Mouse (Mus musculus): ENCODE results near the gene Hspg2. TPM values are rescaled to one million over a fixed set of nuclear protein-coding genes. Genes with fewer than 3 reads are reported as not detected.

The Hspg2 gene
- polyA plus RNA-seq, 1 experiment: 0.26 TPM

- peaks cover 3% of the 10 kb centered on the region for H3K4me1 ChIP-seq (ENCODE audit: control insufficient read depth)
- peaks cover 99% of the 10 kb centered on the region for H3K36me3 ChIP-seq (ENCODE audit: control insufficient read depth)
- no peaks in the 10 kb centered on the region for H3K9me3 ChIP-seq (ENCODE audit: control insufficient read depth, low read length)
- H3K27me3 ChIP-seq (ENCODE audit: control insufficient read depth): no peaks in the 10 kb centered on the region
- TF ChIP-seq GATA1 (IDR thresholded peaks at IDR 0.05; ENCODE audit: low read length) (no peak), TAL1 (IDR thresholded peaks at IDR 0.05; ENCODE audit: low read length) (no peak)
- no peak overlapping the region for H3K4me3 ChIP-seq (replicated peaks)
These were observed 140.7 kb downstream of the Hspg2 start for GRCm38 (mm10) chr4:137609281-137609680.

- no peaks in the 10 kb centered on the region for H3K27me3 ChIP-seq (ENCODE audit: control insufficient read depth)
- H3K4me1 ChIP-seq (ENCODE audit: control insufficient read depth): peaks cover 3% of the 10 kb centered on the region
- H3K9me3 ChIP-seq (ENCODE audit: control insufficient read depth, low read length): no peaks in the 10 kb centered on the region
- peaks cover 99% of the 10 kb centered on the region for H3K36me3 ChIP-seq (ENCODE audit: control insufficient read depth)
- TF ChIP-seq TAL1 (IDR thresholded peaks at IDR 0.05; ENCODE audit: low read length) (no peak), GATA1 (IDR thresholded peaks at IDR 0.05; ENCODE audit: low read length) (no peak)
- H3K4me3 ChIP-seq (replicated peaks): no peak overlapping the region
These were observed 141.1 kb downstream of the Hspg2 start for GRCm38 (mm10) chr4:137609702-137610101.

- H3K36me3 ChIP-seq (ENCODE audit: control insufficient read depth): peaks cover 98% of the 10 kb centered on the region
- no peaks in the 10 kb centered on the region for H3K9me3 ChIP-seq (ENCODE audit: control insufficient read depth, low read length)
- H3K27me3 ChIP-seq (ENCODE audit: control insufficient read depth): no peaks in the 10 kb centered on the region
- no peak for TF ChIP-seq GATA1 (IDR thresholded peaks at IDR 0.05; ENCODE audit: low read length)
- no peak for TF ChIP-seq TAL1 (IDR thresholded peaks at IDR 0.05; ENCODE audit: low read length)
- H3K4me3 ChIP-seq (replicated peaks): no peak overlapping the region
- H3K4me1 ChIP-seq (ENCODE audit: control insufficient read depth): peaks cover 3% of the 10 kb centered on the region
These were observed 141.7 kb downstream of the Hspg2 start for GRCm38 (mm10) chr4:137610256-137610655.

Other genes starting within 250 kb of the Hspg2 start
- gene Wnt4, start 191.3 kb upstream of the Hspg2 start, polyA plus RNA-seq (2012): 0.02 TPM in 1 of 2 replicates, not detected in the other
- gene Cdc42, start 111.0 kb upstream of the Hspg2 start, polyA plus RNA-seq (2012): 1.5 and 1.7 TPM in 2 replicates
- not detected in 2 replicates for gene Cela3a, start 59.0 kb upstream of the Hspg2 start, polyA plus RNA-seq (2012)
- gene Cela3b, start 38.2 kb upstream of the Hspg2 start, polyA plus RNA-seq (2012): not detected in 2 replicates
- 0.04 TPM in 1 of 2 replicates, not detected in the other for gene 1700013G24Rik, start 15.5 kb upstream of the Hspg2 start, polyA plus RNA-seq (2012)
- not detected in 2 replicates for gene Ldlrad2, start 105.8 kb downstream of the Hspg2 start, polyA plus RNA-seq (2012)
- gene Usp48, start 125.0 kb downstream of the Hspg2 start, polyA plus RNA-seq (2012): 5.0 and 9.0 TPM in 2 replicates
- 0.05 and 0.12 TPM in 2 replicates for gene Rap1gap, start 196.0 kb downstream of the Hspg2 start, polyA plus RNA-seq (2012)